Comparison of ENCODE assay signal across 18 mouse cellular contexts in genomic region chr15:97949706-97950105, GRCm38 (mm10). TPM values are rescaled to one million over a fixed set of nuclear protein-coding genes. Genes with fewer than 3 reads are reported as not detected.
DNase-seq lines count a peak whose midpoint lies in the region; ATAC-seq lines count a peak whose summit lies in the region.
"Had no signal": no experiment of that assay in that cellular context is flagged by ENCODE, and none has a peak within 500 bp of the region (broad histone marks: within the 10 kb centered on the region; RNA-seq: fewer than 3 reads in every experiment).

No protein-coding gene starts in this region.

- H3K4me2 ChIP-seq in hindbrain, embryonic 16.5 days (ENCODE audit: low read length): no peak overlapping the region
- no peak overlapping the region for H3K4me2 ChIP-seq in embryonic facial prominence, embryonic 13.5 days
- H3K4me2 ChIP-seq: hindbrain, embryonic 12.5 days had no signal

- intact Hi-C loops in gastrocnemius, postnatal 14 days (cut with DNase I; ENCODE audit: low total_unique reads): loop anchor here (5.0 to 10.0 kb wide), 2 partner anchors 97 to 255 kb away; no protein-coding TSS in a partner anchor

- H3K27me3 ChIP-seq in hindbrain, embryonic 10.5 days (ENCODE audit: insufficient read depth, poor library complexity, severe bottlenecking): peaks cover 34% of the 10 kb centered on the region
- no peaks in the 10 kb centered on the region for H3K27me3 ChIP-seq in hindbrain, embryonic 16.5 days (replicated peaks; ENCODE audit: control insufficient read depth, insufficient read depth, low read length)
- no peaks in the 10 kb centered on the region; the same call in 1 of the 2 replicates for H3K27me3 ChIP-seq in embryonic facial prominence, embryonic 13.5 days
- H3K27me3 ChIP-seq: hindbrain, embryonic 12.5 days had no signal

- H3K36me3 ChIP-seq in hindbrain, embryonic 10.5 days: no peaks in the 10 kb centered on the region
- H3K36me3 ChIP-seq in hindbrain, embryonic 16.5 days (ENCODE audit: control insufficient read depth, insufficient read depth, low read length): no peaks in the 10 kb centered on the region
- no peaks in the 10 kb centered on the region for H3K36me3 ChIP-seq in embryonic facial prominence, embryonic 13.5 days
- H3K36me3 ChIP-seq: G1E; hindbrain, embryonic 12.5 days had no signal

- H3K9ac ChIP-seq in hindbrain, embryonic 16.5 days (ENCODE audit: low read depth, low read length): no peak overlapping the region
- H3K9ac ChIP-seq in embryonic facial prominence, embryonic 13.5 days: 0 out of 2 replicates have a peak overlapping the region, but pooled peaks have one; percentile 41
- H3K9ac ChIP-seq: hindbrain, embryonic 12.5 days had no signal

- peaks cover 33% of the 10 kb centered on the region for H3K4me1 ChIP-seq in hindbrain, embryonic 10.5 days (replicated peaks)
- H3K4me1 ChIP-seq in hindbrain, embryonic 16.5 days (ENCODE audit: control insufficient read depth, insufficient read depth, low read depth, low read length): peaks cover 3% of the 10 kb centered on the region; the same call in 1 of the 2 replicates
- H3K4me1 ChIP-seq in embryonic facial prominence, embryonic 13.5 days: peaks cover 22% of the 10 kb centered on the region

- 0 out of 2 replicates have a peak overlapping the region, but pooled peaks have one; percentile 62 for H3K27ac ChIP-seq in hindbrain, embryonic 10.5 days
- H3K27ac ChIP-seq in hindbrain, embryonic 16.5 days (ENCODE audit: low read depth, low read length): no peak overlapping the region
- H3K27ac ChIP-seq in embryonic facial prominence, embryonic 13.5 days: no peak overlapping the region
- H3K27ac ChIP-seq: hindbrain, embryonic 12.5 days had no signal

- no peak overlapping the region for H3K4me3 ChIP-seq in hindbrain, embryonic 10.5 days
- H3K4me3 ChIP-seq in hindbrain, embryonic 16.5 days (ENCODE audit: low read length): no peak overlapping the region
- no peak overlapping the region for H3K4me3 ChIP-seq in embryonic facial prominence, embryonic 13.5 days
- H3K4me3 ChIP-seq: hindbrain, embryonic 12.5 days had no signal

- no peaks in the 10 kb centered on the region for H3K9me3 ChIP-seq in hindbrain, embryonic 10.5 days
- H3K9me3 ChIP-seq in hindbrain, embryonic 16.5 days (ENCODE audit: control insufficient read depth, low read length): no peaks in the 10 kb centered on the region
- no peaks in the 10 kb centered on the region for H3K9me3 ChIP-seq in embryonic facial prominence, embryonic 13.5 days
- H3K9me3 ChIP-seq: G1E; hindbrain, embryonic 12.5 days had no signal

- 85% methylated on average over 3 of the region's 3 CpGs for WGBS in hindbrain, embryonic 10.5 days
- WGBS in hindbrain, embryonic 16.5 days: 70% methylated on average over 3 of the region's 3 CpGs
- WGBS in embryonic facial prominence, embryonic 13.5 days: 61% methylated on average over 3 of the region's 3 CpGs

- DNase-seq in hindbrain, embryonic 10.5 days (ENCODE audit: low spot score): no peak
- peak; percentile 30 for DNase-seq in MEL-GATA-1-ER (ENCODE audit: extremely low read depth, low read depth)
- DNase-seq in gastrocnemius, postnatal 14 days: no peak
- no peak for DNase-seq in embryo, embryonic 11 days
- DNase-seq: cerebellum, adult 8-10 months; gastrocnemius, postnatal 10 days; kidney, postnatal 4 days; layer of hippocampus, adult 9-11 months; liver; lung, postnatal 10 days; thymus, postnatal 36 days had no signal

- ATAC-seq in hindbrain, embryonic 16.5 days: no peak
- no peak for ATAC-seq in embryonic facial prominence, embryonic 13.5 days (ENCODE audit: insufficient number of reproducible peaks, insufficient read depth, low FRiP score, low TSS enrichment, low read depth)
- peak; percentile 75 for ATAC-seq in megakaryocyte, adult 5-6 weeks (ENCODE audit: poor library complexity, severe bottlenecking)
- ATAC-seq: inflammation-experienced regulatory T-cells, adult 6 months had no signal

RNA-seq across cellular contexts. Expression of gene Tmem106c, which starts 14.3 kb away (rescaled TPM):
- 58.9 and 64.5 TPM in 2 replicates for polyA plus RNA-seq in hindbrain, embryonic 10.5 days (2016; fragmentation: Nextera tagmentation; extraction: Ambion mirVana)
- 58.3 and 60.6 TPM in 2 replicates for polyA plus RNA-seq in hindbrain, embryonic 16.5 days (2015; fragmentation: Nextera tagmentation; extraction: Ambion mirVana)
- polyA plus RNA-seq in embryonic facial prominence, embryonic 13.5 days (2015; fragmentation: Nextera tagmentation; extraction: Ambion mirVana): 37.8 and 38.7 TPM in 2 replicates
- total RNA-seq in megakaryocyte, adult 5-6 weeks (2015): 12.4 and 18.5 TPM in 2 replicates
- 13.5 and 14.1 TPM in 2 replicates for total RNA-seq in megakaryocyte, adult 5-6 weeks (2017)
- 1 to 10 TPM; 8.0 to 8.7 TPM for total RNA-seq in gastrocnemius, postnatal 14 days (2021)

RNA-seq across cellular contexts. Expression of gene Vdr, which starts 39.3 kb away (rescaled TPM):
- polyA plus RNA-seq in hindbrain, embryonic 10.5 days (2016; fragmentation: Nextera tagmentation; extraction: Ambion mirVana): 0.51 and 1.0 TPM in 2 replicates
- polyA plus RNA-seq in hindbrain, embryonic 16.5 days (2015; fragmentation: Nextera tagmentation; extraction: Ambion mirVana): 0.17 and 0.26 TPM in 2 replicates
- 2.3 and 2.8 TPM in 2 replicates for polyA plus RNA-seq in embryonic facial prominence, embryonic 13.5 days (2015; fragmentation: Nextera tagmentation; extraction: Ambion mirVana)
- 2.1 and 4.1 TPM in 2 replicates for total RNA-seq in megakaryocyte, adult 5-6 weeks (2015)
- total RNA-seq in megakaryocyte, adult 5-6 weeks (2017): 0.59 and 1.4 TPM in 2 replicates
- total RNA-seq in gastrocnemius, postnatal 14 days (2021): under 1 TPM; 0.12 to 0.49 TPM

RNA-seq across cellular contexts. Expression of gene Col2a1, which starts 54.8 kb away (rescaled TPM):
- 196 and 224 TPM in 2 replicates for polyA plus RNA-seq in hindbrain, embryonic 10.5 days (2016; fragmentation: Nextera tagmentation; extraction: Ambion mirVana)
- 11.9 and 43.4 TPM in 2 replicates for polyA plus RNA-seq in hindbrain, embryonic 16.5 days (2015; fragmentation: Nextera tagmentation; extraction: Ambion mirVana)
- polyA plus RNA-seq in embryonic facial prominence, embryonic 13.5 days (2015; fragmentation: Nextera tagmentation; extraction: Ambion mirVana): 306 and 385 TPM in 2 replicates
- not detected in 2 replicates for total RNA-seq in megakaryocyte, adult 5-6 weeks (2015)
- not detected in 2 replicates for total RNA-seq in megakaryocyte, adult 5-6 weeks (2017)
- 10 to 100 TPM; 21.8 to 23.5 TPM for total RNA-seq in gastrocnemius, postnatal 14 days (2021)
- total RNA-seq: megakaryocyte-erythroid progenitor cell, adult 5-6 weeks had no signal
- polyA plus RNA-seq: G1E; inflammation-experienced regulatory T-cells, adult 6 months had no signal
